Mouse (Mus musculus): ENCODE data around the gene Gm4763. TPM values are rescaled to one million over a fixed set of nuclear protein-coding genes. Genes with fewer than 3 reads are reported as not detected.

Gene Gm4763
- total and polyA plus RNA-seq, 2 experiments = not detected

GRCm38 (mm10) chr7:24760211-24760610 is 33.5 kb upstream of the Gm4763 start, which contains the start of gene Cd177:
TSS of gene Cd177 (minus strand) at chr7:24760311.
- Histone ChIP-seq H3K79me2 (ENCODE audit: control insufficient read depth, insufficient read depth, low read length) (no peaks in the 10 kb centered on the region), H3K9ac (ENCODE audit: low read depth, low read length) (no peak within 1 kb of the TSS), H3K27me3 (ENCODE audit: control insufficient read depth, insufficient read depth, low read length) (no peaks in the 10 kb centered on the region), H3K4me3 (ENCODE audit: insufficient read depth, low read depth, low read length) (no peak within 1 kb of the TSS), H3K27ac (replicated peaks; ENCODE audit: insufficient read depth, low read depth, low read length) (no peak within 1 kb of the TSS), H3K4me1 (ENCODE audit: control insufficient read depth, insufficient read depth, low read length) (no peaks in the 10 kb centered on the region), H3K36me3 (ENCODE audit: control insufficient read depth, insufficient read depth, low read length) (no peaks in the 10 kb centered on the region)
- TF ChIP-seq POLR2A (IDR thresholded peaks at IDR 0.05; ENCODE audit: extremely low read depth, insufficient read depth, low read length) = no peak
- no peak for TF ChIP-seq CTCF (IDR thresholded peaks at IDR 0.05; ENCODE audit: low read depth, low read length)
- no peak for DNase-seq (ENCODE audit: extremely low read depth, low read depth, low spot score)
- 43% methylated on average over 6 of the region's 6 CpGs for WGBS

DNA sequence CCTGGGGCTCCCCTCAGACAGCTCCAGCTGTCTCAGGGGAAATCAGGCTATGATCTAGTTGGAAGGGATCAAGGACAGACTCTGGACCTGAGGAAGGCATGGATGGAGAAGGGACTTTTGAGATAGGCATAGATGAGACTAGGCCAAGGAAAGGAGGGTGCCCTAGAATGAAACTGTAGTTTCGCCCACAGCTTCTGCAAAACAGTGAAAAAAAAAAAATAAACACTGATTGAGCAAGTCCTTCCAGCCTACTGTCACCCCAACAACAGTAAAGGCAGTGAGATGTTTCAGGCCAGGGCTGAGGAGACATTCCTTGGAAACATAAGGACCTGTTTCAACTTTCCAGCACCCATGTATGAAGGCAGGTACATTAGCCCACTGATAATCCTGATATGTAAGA is 31.8 kb upstream of the Gm4763 start:
- Histone ChIP-seq H3K27ac (replicated peaks; ENCODE audit: insufficient read depth, low read depth, low read length) (no peak overlapping the region), H3K27me3 (ENCODE audit: control insufficient read depth, insufficient read depth, low read length) (no peaks in the 10 kb centered on the region), H3K79me2 (ENCODE audit: control insufficient read depth, insufficient read depth, low read length) (no peaks in the 10 kb centered on the region), H3K9ac (ENCODE audit: low read depth, low read length) (no peak overlapping the region), H3K36me3 (ENCODE audit: control insufficient read depth, insufficient read depth, low read length) (no peaks in the 10 kb centered on the region), H3K4me3 (ENCODE audit: insufficient read depth, low read depth, low read length) (no peak overlapping the region), H3K4me1 (ENCODE audit: control insufficient read depth, insufficient read depth, low read length) (no peaks in the 10 kb centered on the region)
- 50% methylated on average over 1 of the region's 1 CpGs for WGBS
- no peak for DNase-seq (ENCODE audit: extremely low read depth, low read depth, low spot score)
- TF ChIP-seq POLR2A (IDR thresholded peaks at IDR 0.05; ENCODE audit: extremely low read depth, insufficient read depth, low read length) (no peak), CTCF (IDR thresholded peaks at IDR 0.05; ENCODE audit: low read depth, low read length) (no peak)

DNA sequence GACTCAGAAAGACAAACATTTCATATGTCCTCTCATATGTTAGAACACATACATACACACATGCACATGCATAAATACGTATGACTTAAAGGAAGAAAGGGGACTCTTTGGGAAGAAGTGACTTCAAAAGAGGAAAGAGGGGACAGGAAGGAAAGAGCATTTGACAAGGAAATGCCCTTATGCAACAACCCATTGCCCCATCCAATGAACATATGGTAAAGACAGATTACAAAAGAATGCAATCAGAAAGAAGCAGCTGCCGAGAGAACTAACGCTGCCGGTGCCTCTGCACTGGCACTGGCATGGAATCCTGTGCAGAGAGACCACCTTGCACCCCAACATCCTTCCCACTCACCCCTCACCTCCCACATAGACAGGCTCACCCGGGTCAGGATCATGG is 26.8 kb upstream of the Gm4763 start:
- H3K4me1 ChIP-seq (ENCODE audit: control insufficient read depth, insufficient read depth, low read length) = no peaks in the 10 kb centered on the region

GRCm38 (mm10) chr7:24751610-24752009 is 24.9 kb upstream of the Gm4763 start:
- WGBS = 72% methylated on average over 2 of the region's 2 CpGs
- Histone ChIP-seq H3K27ac (replicated peaks; ENCODE audit: insufficient read depth, low read depth, low read length) (no peak overlapping the region), H3K4me1 (ENCODE audit: control insufficient read depth, insufficient read depth, low read length) (no peaks in the 10 kb centered on the region), H3K4me3 (ENCODE audit: insufficient read depth, low read depth, low read length) (no peak overlapping the region), H3K79me2 (ENCODE audit: control insufficient read depth, insufficient read depth, low read length) (no peaks in the 10 kb centered on the region), H3K9ac (ENCODE audit: low read depth, low read length) (no peak overlapping the region), H3K36me3 (ENCODE audit: control insufficient read depth, insufficient read depth, low read length) (no peaks in the 10 kb centered on the region), H3K27me3 (ENCODE audit: control insufficient read depth, insufficient read depth, low read length) (no peaks in the 10 kb centered on the region)
- TF ChIP-seq CTCF (IDR thresholded peaks at IDR 0.05; ENCODE audit: low read depth, low read length) (no peak), POLR2A (IDR thresholded peaks at IDR 0.05; ENCODE audit: extremely low read depth, insufficient read depth, low read length) (no peak)
- no peak for DNase-seq (ENCODE audit: extremely low read depth, low read depth, low spot score)

More for the DNA sequence above, 26.8 kb upstream of the Gm4763 start:
- Histone ChIP-seq H3K36me3 (ENCODE audit: control insufficient read depth, insufficient read depth, low read length) (no peaks in the 10 kb centered on the region), H3K27me3 (ENCODE audit: control insufficient read depth, insufficient read depth, low read length) (no peaks in the 10 kb centered on the region), H3K9ac (ENCODE audit: low read depth, low read length) (no peak overlapping the region), H3K4me3 (ENCODE audit: insufficient read depth, low read depth, low read length) (no peak overlapping the region), H3K27ac (replicated peaks; ENCODE audit: insufficient read depth, low read depth, low read length) (no peak overlapping the region), H3K79me2 (ENCODE audit: control insufficient read depth, insufficient read depth, low read length) (no peaks in the 10 kb centered on the region)
- 50% methylated on average over 5 of the region's 5 CpGs for WGBS
- no peak for TF ChIP-seq CTCF (IDR thresholded peaks at IDR 0.05; ENCODE audit: low read depth, low read length)
- no peak for TF ChIP-seq POLR2A (IDR thresholded peaks at IDR 0.05; ENCODE audit: extremely low read depth, insufficient read depth, low read length)
- DNase-seq (ENCODE audit: extremely low read depth, low read depth, low spot score) = no peak

- Histone ChIP-seq H3K36me3 (ENCODE audit: control insufficient read depth, insufficient read depth, low read length) (no peaks in the 10 kb centered on the region), H3K27me3 (ENCODE audit: control insufficient read depth, insufficient read depth, low read length) (no peaks in the 10 kb centered on the region), H3K9ac (ENCODE audit: low read depth, low read length) (no peak overlapping the region), H3K79me2 (ENCODE audit: control insufficient read depth, insufficient read depth, low read length) (no peaks in the 10 kb centered on the region), H3K4me3 (ENCODE audit: insufficient read depth, low read depth, low read length) (no peak overlapping the region), H3K27ac (replicated peaks; ENCODE audit: insufficient read depth, low read depth, low read length) (no peak overlapping the region), H3K4me1 (ENCODE audit: control insufficient read depth, insufficient read depth, low read length) (no peaks in the 10 kb centered on the region)
- 51% methylated on average over 4 of the region's 4 CpGs for WGBS
- TF ChIP-seq POLR2A (IDR thresholded peaks at IDR 0.05; ENCODE audit: extremely low read depth, insufficient read depth, low read length) (no peak), CTCF (IDR thresholded peaks at IDR 0.05; ENCODE audit: low read depth, low read length) (no peak)
- DNase-seq (ENCODE audit: extremely low read depth, low read depth, low spot score) = no peak
Measured at GRCm38 (mm10) chr7:24750695-24751094, 24.0 kb upstream of the Gm4763 start.

GRCm38 (mm10) chr7:24735970-24736670 is 9.4 kb upstream of the Gm4763 start:
- H3K27ac ChIP-seq (replicated peaks; ENCODE audit: insufficient read depth, low read depth, low read length) = no peak overlapping the region
- TF ChIP-seq POLR2A (IDR thresholded peaks at IDR 0.05; ENCODE audit: extremely low read depth, insufficient read depth, low read length) = no peak
- no peak for TF ChIP-seq CTCF (IDR thresholded peaks at IDR 0.05; ENCODE audit: low read depth, low read length)
- 25% methylated on average over 17 of the region's 17 CpGs for WGBS
- no peak overlapping the region for H3K9ac ChIP-seq (ENCODE audit: low read depth, low read length)
- H3K4me3 ChIP-seq (ENCODE audit: insufficient read depth, low read depth, low read length) = no peak overlapping the region
- H3K4me1 ChIP-seq (ENCODE audit: control insufficient read depth, insufficient read depth, low read length) = no peaks in the 10 kb centered on the region
- no peak for DNase-seq (ENCODE audit: extremely low read depth, low read depth, low spot score)
- H3K36me3 ChIP-seq (ENCODE audit: control insufficient read depth, insufficient read depth, low read length) = no peaks in the 10 kb centered on the region
- H3K27me3 ChIP-seq (ENCODE audit: control insufficient read depth, insufficient read depth, low read length) = no peaks in the 10 kb centered on the region; the same call in 1 of the 2 replicates
- H3K79me2 ChIP-seq (ENCODE audit: control insufficient read depth, insufficient read depth, low read length) = no peaks in the 10 kb centered on the region
